In genomic region chr2:157417229-157417628, GRCm38 (mm10) we compare ENCODE assay signal across 18 mouse cellular contexts. TPM values are rescaled to one million over a fixed set of nuclear protein-coding genes. Genes with fewer than 3 reads are reported as not detected.
DNase-seq lines count a peak whose midpoint lies in the region; ATAC-seq and TF ChIP-seq lines count a peak whose summit lies in the region.
"Had no signal": no experiment of that assay in that cellular context is flagged by ENCODE, and none has a peak within 500 bp of the region (broad histone marks: within the 10 kb centered on the region; RNA-seq: fewer than 3 reads in every experiment).

No protein-coding gene starts in this region.

- H3K27me3 ChIP-seq in midbrain, embryonic 11.5 days (ENCODE audit: control insufficient read depth, insufficient read depth, low read length): no peaks in the 10 kb centered on the region
- H3K27me3 ChIP-seq in midbrain, embryonic 10.5 days (ENCODE audit: low read depth, poor library complexity, severe bottlenecking): peaks cover 21% of the 10 kb centered on the region
- H3K27me3 ChIP-seq in small intestine, adult 2 months (ENCODE audit: control insufficient read depth, insufficient read depth, low read length): no peaks in the 10 kb centered on the region
- H3K27me3 ChIP-seq: embryonic facial prominence, embryonic 12.5 days; heart, embryonic 13.5 days; intestine, embryonic 15.5 days; neural tube, embryonic 12.5 days had no signal

- TF ChIP-seq CTCF in small intestine, adult 2 months (IDR thresholded peaks at IDR 0.05; ENCODE audit: extremely low read depth, insufficient read length, insufficient replicate concordance, low read depth, low read length): no peak
- no peak for TF ChIP-seq CTCF in gastrocnemius, adult 2 months (IDR thresholded peaks at IDR 0.05)

- H3K4me3 ChIP-seq in midbrain, embryonic 11.5 days (ENCODE audit: low read depth, low read length): no peak overlapping the region
- H3K4me3 ChIP-seq in midbrain, embryonic 10.5 days: no peak overlapping the region
- H3K4me3 ChIP-seq in small intestine, adult 2 months (ENCODE audit: low read depth, low read length): no peak overlapping the region
- H3K4me3 ChIP-seq in gastrocnemius, adult 2 months: no peak overlapping the region
- H3K4me3 ChIP-seq: embryonic facial prominence, embryonic 12.5 days; heart, embryonic 13.5 days; intestine, embryonic 15.5 days; neural tube, embryonic 12.5 days had no signal

- no peak for ATAC-seq in midbrain, embryonic 11.5 days (ENCODE audit: low FRiP score)
- ATAC-seq: intestine, embryonic 15.5 days had no signal

- H3K36me3 ChIP-seq in midbrain, embryonic 11.5 days (ENCODE audit: control insufficient read depth, insufficient read depth, low read length): no peaks in the 10 kb centered on the region
- H3K36me3 ChIP-seq in midbrain, embryonic 10.5 days: no peaks in the 10 kb centered on the region
- no peaks in the 10 kb centered on the region for H3K36me3 ChIP-seq in small intestine, adult 2 months (ENCODE audit: control insufficient read depth, insufficient read depth, low read length)
- H3K36me3 ChIP-seq: embryonic facial prominence, embryonic 12.5 days; heart, embryonic 13.5 days; intestine, embryonic 15.5 days; neural tube, embryonic 12.5 days had no signal

- H3K9me3 ChIP-seq in midbrain, embryonic 11.5 days (ENCODE audit: control insufficient read depth, low read length): no peaks in the 10 kb centered on the region
- no peaks in the 10 kb centered on the region for H3K9me3 ChIP-seq in midbrain, embryonic 10.5 days (replicated peaks)
- H3K9me3 ChIP-seq: embryonic facial prominence, embryonic 12.5 days; heart, embryonic 13.5 days; intestine, embryonic 15.5 days; neural tube, embryonic 12.5 days had no signal

- 57% methylated on average over 6 of the region's 6 CpGs for WGBS in midbrain, embryonic 11.5 days
- 65% methylated on average over 6 of the region's 6 CpGs for WGBS in midbrain, embryonic 10.5 days
- WGBS in small intestine, adult 2 months: 66% methylated on average over 6 of the region's 6 CpGs

- TF ChIP-seq POLR2A in small intestine, adult 2 months (IDR thresholded peaks at IDR 0.05; ENCODE audit: low read depth, low read length): no peak

- H3K4me1 ChIP-seq in midbrain, embryonic 11.5 days (ENCODE audit: control insufficient read depth, insufficient read depth, low read length): peaks cover 5% of the 10 kb centered on the region
- peaks cover 36% of the 10 kb centered on the region for H3K4me1 ChIP-seq in midbrain, embryonic 10.5 days
- peaks cover 46% of the 10 kb centered on the region for H3K4me1 ChIP-seq in small intestine, adult 2 months (ENCODE audit: control insufficient read depth, insufficient read depth, insufficient read length, low read length)

- intact Hi-C loops in heart, postnatal 36 days (cut with DNase I): no loop called here
- intact Hi-C loops in gastrocnemius, adult 2 months (cut with DNase I): no loop called here

- H3K9ac ChIP-seq in midbrain, embryonic 11.5 days (ENCODE audit: low read length): no peak overlapping the region
- H3K9ac ChIP-seq: embryonic facial prominence, embryonic 12.5 days; heart, embryonic 13.5 days; intestine, embryonic 15.5 days; neural tube, embryonic 12.5 days had no signal

- H3K27ac ChIP-seq in midbrain, embryonic 11.5 days (ENCODE audit: low read depth, low read length): no peak overlapping the region
- no peak overlapping the region for H3K27ac ChIP-seq in midbrain, embryonic 10.5 days (replicated peaks)
- peak overlapping the region; percentile 26 for H3K27ac ChIP-seq in small intestine, adult 2 months (ENCODE audit: insufficient read depth, low read depth, low read length)
- H3K27ac ChIP-seq in gastrocnemius, adult 2 months: no peak overlapping the region
- H3K27ac ChIP-seq: embryonic facial prominence, embryonic 12.5 days; heart, embryonic 13.5 days; intestine, embryonic 15.5 days; neural tube, embryonic 12.5 days had no signal

- peak; percentile 87 for DNase-seq in heart, adult 11 months
- DNase-seq in heart, postnatal 36 days: no peak
- peak; percentile 80 for DNase-seq in midbrain, embryonic 11.5 days (ENCODE audit: low spot score, missing footprints)
- no peak for DNase-seq in midbrain, embryonic 10.5 days (ENCODE audit: low spot score)
- DNase-seq in brain, adult 2 months (ENCODE audit: low read depth, low spot score): peak; percentile 76
- DNase-seq in gastrocnemius, adult 2 months: no peak
- DNase-seq: adrenal gland, adult 2 months; cerebellum, adult 9-11 months; lung, adult 18-20 months; lung, postnatal 14 days; spleen, adult 18-20 months; thymus, postnatal 36 days had no signal

- H3K4me2 ChIP-seq in midbrain, embryonic 11.5 days: no peak overlapping the region
- H3K4me2 ChIP-seq: embryonic facial prominence, embryonic 12.5 days; heart, embryonic 13.5 days; intestine, embryonic 15.5 days; liver, embryonic 11.5 days; neural tube, embryonic 12.5 days had no signal

RNA-seq across cellular contexts. Expression of gene Src, which starts 1.0 kb away (rescaled TPM):
- total RNA-seq in heart, postnatal 36 days (2021): 1 to 10 TPM; 3.4 to 4.9 TPM
- 11.2 and 14.0 TPM in 2 replicates for polyA plus RNA-seq in midbrain, embryonic 11.5 days (2014; fragmentation: Nextera tagmentation; extraction: Ambion mirVana)
- 16.1 and 19.3 TPM in 2 replicates for polyA plus RNA-seq in midbrain, embryonic 10.5 days (2016; fragmentation: Nextera tagmentation; extraction: Ambion mirVana)
- polyA plus RNA-seq in small intestine, adult 2 months (2012; rRNA removed): 65.9 and 161 TPM in 2 replicates
- total RNA-seq in gastrocnemius, adult 2 months (2021): 1 to 10 TPM; 2.2 to 2.8 TPM

RNA-seq across cellular contexts. Expression of gene Manbal, which starts 49.8 kb away (rescaled TPM):
- 10 to 100 TPM; 21.5 to 23.1 TPM for total RNA-seq in heart, postnatal 36 days (2021)
- polyA plus RNA-seq in midbrain, embryonic 11.5 days (2014; fragmentation: Nextera tagmentation; extraction: Ambion mirVana): 34.7 and 35.9 TPM in 2 replicates
- polyA plus RNA-seq in midbrain, embryonic 10.5 days (2016; fragmentation: Nextera tagmentation; extraction: Ambion mirVana): 68.8 and 75.6 TPM in 2 replicates
- 20.1 and 47.5 TPM in 2 replicates for polyA plus RNA-seq in small intestine, adult 2 months (2012; rRNA removed)
- 10 to 100 TPM; 13.5 TPM for total RNA-seq in gastrocnemius, adult 2 months (2021)

Comparison
In these comparisons a context has a peak if more than half of its experiments do, and no peak if none do; other contexts are left out.
1. DNase-seq: peak in heart, adult 11 months (single experiment), midbrain, embryonic 11.5 days (single experiment) and brain, adult 2 months (single experiment); none in heart, postnatal 36 days (0 of 2), midbrain, embryonic 10.5 days (single experiment) and gastrocnemius, adult 2 months (single experiment).